Mouse (Mus musculus): ENCODE measurements around the gene Pikfyve.

DNA sequence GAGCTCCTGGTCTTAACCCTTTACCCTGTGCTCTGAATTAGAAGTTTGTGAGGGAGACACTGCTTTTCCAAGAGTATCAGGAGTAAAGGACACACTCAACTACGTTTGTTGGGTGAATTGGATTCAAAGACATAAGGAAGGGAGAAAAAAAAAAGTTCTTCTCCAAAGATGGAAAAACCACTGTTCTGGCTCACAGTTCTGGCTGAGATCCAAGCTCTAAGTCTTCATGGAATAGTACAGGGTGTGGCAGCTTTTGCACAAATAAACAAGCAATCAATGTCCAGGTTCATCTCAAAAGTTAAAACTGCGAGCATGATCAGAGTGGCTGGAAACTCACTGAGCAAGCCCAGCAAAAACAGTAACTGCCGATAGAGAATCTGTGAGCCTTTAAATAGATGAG, 38.5 kb upstream of the Pikfyve start:
- TF ChIP-seq CTCF (IDR thresholded peaks at IDR 0.05; ENCODE audit: borderline replicate concordance, insufficient read depth, low read depth, low read length): no peak
- TF ChIP-seq POLR2A (IDR thresholded peaks at IDR 0.05; ENCODE audit: borderline replicate concordance, insufficient read depth, low read length): no peak
